Mouse (Mus musculus): ENCODE data around the gene Hbb-bh2. TPM values are rescaled to one million over a fixed set of nuclear protein-coding genes. Genes with fewer than 3 reads are reported as not detected.

Hbb-bh2 gene
- polyA plus RNA-seq (2012; rRNA removed): not detected in 2 replicates

DNA sequence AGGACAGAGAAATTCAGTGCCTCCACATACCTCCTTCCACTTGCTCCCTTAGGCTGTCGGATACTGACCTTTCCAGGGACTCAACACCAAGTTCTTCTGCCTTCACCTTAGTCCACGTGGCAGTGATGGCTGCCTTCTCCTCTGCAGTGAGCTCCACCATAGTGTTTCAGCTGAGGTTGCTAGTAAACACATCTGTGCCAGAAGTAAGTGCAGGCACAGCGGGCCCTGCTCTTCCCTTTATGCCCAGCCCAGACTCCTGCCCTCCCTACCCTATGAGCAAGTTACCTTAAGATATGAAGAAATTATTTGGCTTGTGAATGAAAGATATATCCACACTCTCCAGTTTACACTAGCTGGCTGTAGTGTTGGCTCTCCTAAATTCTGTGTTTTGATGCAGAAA lies at the start of gene Hbb-bh2:
Gene Hbb-bh2, minus strand, starts transcription at position 253 of the 400 bp plus-strand sequence.

DNA sequence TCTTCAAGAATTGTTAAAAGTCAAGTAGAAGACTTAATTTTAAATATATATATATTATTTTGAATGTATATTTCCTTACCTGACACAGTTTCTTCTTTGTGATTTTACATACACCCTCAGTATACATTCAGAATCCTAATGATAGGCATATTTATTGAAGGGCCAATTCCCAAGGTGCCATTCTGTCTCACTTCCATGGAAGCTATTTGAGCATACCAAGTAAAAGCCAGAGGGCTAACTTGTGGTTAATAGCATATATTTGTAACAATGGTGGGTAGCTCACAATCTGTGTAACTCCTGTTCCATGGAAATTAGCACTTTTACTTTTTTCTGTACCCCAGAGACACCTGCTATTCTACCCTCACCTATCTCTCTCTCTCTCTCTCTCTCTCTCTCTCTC lies 45.8 kb upstream of the Hbb-bh2 start, which contains the start of gene Olfr66:
Gene Olfr66, minus strand, starts transcription at position 101 of the 400 bp plus-strand sequence.

DNA sequence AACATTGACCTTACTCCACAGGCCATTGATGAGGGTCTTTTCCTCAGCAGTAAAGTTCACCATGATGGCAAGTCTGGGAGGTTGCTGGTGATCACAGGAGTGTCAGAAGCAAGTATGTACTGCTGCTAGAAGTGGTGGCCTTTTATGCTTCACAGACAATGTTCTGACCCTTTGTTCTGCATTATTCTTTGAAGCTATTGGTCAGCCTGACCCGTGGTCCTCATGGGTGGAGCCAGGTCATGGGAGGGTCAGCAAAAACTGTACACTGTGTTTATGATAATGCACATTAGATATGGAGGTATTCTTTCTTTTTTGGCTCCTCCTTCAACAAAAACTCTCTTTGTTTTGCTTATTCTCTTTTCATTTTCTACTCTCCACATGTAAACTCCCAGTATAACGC lies 12.8 kb upstream of the Hbb-bh2 start, which contains the start of gene Hbb-y:
Gene Hbb-y, minus strand, starts transcription at position 127 of the 400 bp plus-strand sequence.

DNA sequence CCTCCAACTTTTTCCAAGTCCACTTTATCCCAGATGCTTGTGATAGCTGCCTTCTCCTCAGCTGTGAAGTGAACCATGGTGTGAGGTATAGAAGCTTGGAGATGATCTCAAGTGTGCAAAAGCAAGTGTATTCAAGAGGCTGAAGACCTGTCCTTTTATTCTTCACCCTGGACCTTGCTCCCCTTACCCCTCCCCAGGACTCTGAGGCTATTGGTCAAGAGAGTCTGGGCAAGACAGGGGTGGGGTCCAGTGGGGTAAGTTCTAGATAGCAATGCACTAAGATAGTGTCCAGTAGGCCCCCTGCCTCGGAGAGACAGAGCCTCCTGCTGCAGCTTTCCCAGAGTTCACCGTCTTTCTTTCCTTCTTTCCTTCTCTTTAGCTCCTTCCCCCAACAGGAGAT lies 2.7 kb upstream of the Hbb-bh2 start, which contains the start of gene Hbb-bh1:
Gene Hbb-bh1, minus strand, starts transcription at position 131 of the 400 bp plus-strand sequence.

DNA sequence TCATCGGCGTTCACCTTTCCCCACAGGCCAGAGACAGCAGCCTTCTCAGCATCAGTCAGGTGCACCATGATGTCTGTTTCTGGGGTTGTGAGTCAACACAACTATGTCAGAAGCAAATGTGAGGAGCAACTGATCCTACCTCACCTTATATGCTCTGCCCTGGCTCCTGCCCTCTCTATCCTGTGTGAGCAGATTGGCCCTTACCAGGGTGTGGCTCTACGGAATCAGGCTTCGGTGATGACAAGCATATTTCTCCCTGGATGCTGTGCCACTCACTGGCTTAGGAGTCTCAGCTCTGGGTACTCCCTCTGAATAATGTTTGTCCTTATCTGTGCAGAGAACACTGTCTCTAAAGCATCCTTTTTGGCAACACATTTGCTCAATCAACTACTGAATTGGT lies 12.5 kb downstream of the Hbb-bh2 start, which contains the start of gene Hbb-bs:
Gene Hbb-bs, minus strand, starts transcription at position 289 of the 400 bp plus-strand sequence.

DNA sequence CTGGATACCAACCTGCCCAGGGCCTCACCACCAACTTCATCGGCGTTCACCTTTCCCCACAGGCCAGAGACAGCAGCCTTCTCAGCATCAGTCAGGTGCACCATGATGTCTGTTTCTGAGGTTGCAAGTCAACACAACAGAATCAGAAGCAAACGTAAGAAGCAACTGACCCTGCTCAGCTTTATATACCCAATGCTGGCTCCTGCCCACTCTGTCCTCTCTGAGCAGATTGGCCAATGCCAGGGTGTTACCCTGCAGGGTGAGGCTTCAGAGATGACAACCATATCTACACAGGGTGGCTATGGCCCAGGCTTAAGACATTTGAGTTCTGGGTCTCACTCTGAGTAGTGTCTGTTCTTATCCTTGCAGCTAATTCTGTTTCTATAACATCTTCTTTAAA lies 26.6 kb downstream of the Hbb-bh2 start, which contains the start of gene Hbb-bt:
Gene Hbb-bt, minus strand, starts transcription at position 231 of the 400 bp plus-strand sequence.

DNA sequence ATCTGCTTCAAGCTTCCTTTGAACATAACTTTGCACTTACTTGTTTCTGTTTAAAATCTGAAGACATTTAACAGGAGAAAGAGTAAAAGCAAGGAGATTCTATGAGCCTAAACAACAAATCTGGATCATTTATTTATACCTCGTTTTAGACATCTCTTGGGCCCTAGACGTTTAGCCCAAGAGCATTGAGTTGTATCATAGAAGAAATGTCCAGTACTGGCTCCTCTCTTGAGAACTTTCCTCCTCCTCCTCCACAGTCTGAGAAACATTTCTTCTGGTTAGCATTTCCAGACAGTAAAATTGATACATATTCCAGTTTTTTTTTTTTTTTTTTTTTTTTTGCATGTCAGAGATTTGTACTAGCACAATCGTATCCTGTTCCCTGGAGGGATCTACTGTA lies 48.6 kb downstream of the Hbb-bh2 start, which contains the start of gene Olfr67:
Gene Olfr67, minus strand, starts transcription at position 101 of the 400 bp plus-strand sequence.

Other genes starting within 250 kb of the Hbb-bh2 start
- not detected in 2 replicates for gene Olfr619, start 239.9 kb downstream of the Hbb-bh2 start, polyA plus RNA-seq (2012; rRNA removed)
- not detected in 2 replicates for gene Olfr620, start 228.0 kb downstream of the Hbb-bh2 start, polyA plus RNA-seq (2012; rRNA removed)
- gene Olfr622, start 197.8 kb downstream of the Hbb-bh2 start, polyA plus RNA-seq (2012; rRNA removed): not detected in 2 replicates
- not detected in 2 replicates for gene Olfr623, start 176.8 kb downstream of the Hbb-bh2 start, polyA plus RNA-seq (2012; rRNA removed)
- not detected in 2 replicates for gene Olfr624, start 169.3 kb downstream of the Hbb-bh2 start, polyA plus RNA-seq (2012; rRNA removed)
- not detected in 2 replicates for gene Olfr625-ps1, start 157.8 kb downstream of the Hbb-bh2 start, polyA plus RNA-seq (2012; rRNA removed)
- gene Olfr243, start 125.8 kb downstream of the Hbb-bh2 start, polyA plus RNA-seq (2012; rRNA removed): not detected in 2 replicates
- gene Olfr628, start 110.1 kb downstream of the Hbb-bh2 start, polyA plus RNA-seq (2012; rRNA removed): not detected in 2 replicates
- not detected in 2 replicates for gene Olfr629, start 95.6 kb downstream of the Hbb-bh2 start, polyA plus RNA-seq (2012; rRNA removed)
- not detected in 2 replicates for gene Olfr630, start 83.2 kb downstream of the Hbb-bh2 start, polyA plus RNA-seq (2012; rRNA removed)
- gene Olfr69, start 68.9 kb downstream of the Hbb-bh2 start, polyA plus RNA-seq (2012; rRNA removed): not detected in 2 replicates
- gene Olfr68, start 60.8 kb downstream of the Hbb-bh2 start, polyA plus RNA-seq (2012; rRNA removed): not detected in 2 replicates
- gene Olfr67, start 48.7 kb downstream of the Hbb-bh2 start, polyA plus RNA-seq (2012; rRNA removed): not detected in 2 replicates
- 36.7 and 60.5 TPM in 2 replicates for gene Hbb-bt, start 26.5 kb downstream of the Hbb-bh2 start, polyA plus RNA-seq (2012; rRNA removed)
- 349 and 591 TPM in 2 replicates for gene Hbb-bs, start 12.4 kb downstream of the Hbb-bh2 start, polyA plus RNA-seq (2012; rRNA removed)
- gene Hbb-bh1, start 2.6 kb upstream of the Hbb-bh2 start, polyA plus RNA-seq (2012; rRNA removed): not detected in 2 replicates
- not detected in 2 replicates for gene Hbb-y, start 12.7 kb upstream of the Hbb-bh2 start, polyA plus RNA-seq (2012; rRNA removed)
- gene Olfr66, start 45.7 kb upstream of the Hbb-bh2 start, polyA plus RNA-seq (2012; rRNA removed): not detected in 2 replicates
- not detected in 2 replicates for gene Olfr64, start 54.0 kb upstream of the Hbb-bh2 start, polyA plus RNA-seq (2012; rRNA removed)
- gene Olfr65, start 63.0 kb upstream of the Hbb-bh2 start, polyA plus RNA-seq (2012; rRNA removed): not detected in 2 replicates
- not detected in 2 replicates for gene Olfr631, start 88.3 kb upstream of the Hbb-bh2 start, polyA plus RNA-seq (2012; rRNA removed)
- gene Olfr632, start 93.8 kb upstream of the Hbb-bh2 start, polyA plus RNA-seq (2012; rRNA removed): not detected in 2 replicates
- gene Olfr633, start 103.9 kb upstream of the Hbb-bh2 start, polyA plus RNA-seq (2012; rRNA removed): not detected in 2 replicates
- gene Olfr635, start 130.6 kb upstream of the Hbb-bh2 start, polyA plus RNA-seq (2012; rRNA removed): not detected in 2 replicates
- gene Olfr638, start 158.2 kb upstream of the Hbb-bh2 start, polyA plus RNA-seq (2012; rRNA removed): not detected in 2 replicates
- gene Olfr639, start 176.8 kb upstream of the Hbb-bh2 start, polyA plus RNA-seq (2012; rRNA removed): not detected in 2 replicates
- gene Olfr640, start 185.1 kb upstream of the Hbb-bh2 start, polyA plus RNA-seq (2012; rRNA removed): not detected in 2 replicates
- not detected in 2 replicates for gene Olfr641, start 194.9 kb upstream of the Hbb-bh2 start, polyA plus RNA-seq (2012; rRNA removed)
- not detected in 2 replicates for gene Olfr642, start 212.1 kb upstream of the Hbb-bh2 start, polyA plus RNA-seq (2012; rRNA removed)
- not detected in 2 replicates for gene 4930516K23Rik, start 220.9 kb upstream of the Hbb-bh2 start, polyA plus RNA-seq (2012; rRNA removed)
- gene Olfr644, start 231.3 kb upstream of the Hbb-bh2 start, polyA plus RNA-seq (2012; rRNA removed): not detected in 2 replicates
- not detected in 2 replicates for gene Olfr645, start 244.9 kb upstream of the Hbb-bh2 start, polyA plus RNA-seq (2012; rRNA removed)

Measured in ovary, adult 2 months (tissue).